Mouse (Mus musculus) C2C12 (cell line): ENCODE data around the gene Trio.

Experiments used
- CEBPB ChIP-seq: IDR thresholded peaks from one replicate; pipeline ENCODE4 v1.6.1; 2011; ENCODE audit warnings: low read depth, mild to moderate bottlenecking, control low read depth, moderate library complexity
- CTCF ChIP-seq: IDR thresholded peaks from one replicate; pipeline ENCODE4 v1.5.1; 2011; ENCODE audit not compliant: control insufficient read depth, insufficient read depth, insufficient read length
- MAX ChIP-seq: IDR thresholded peaks from one replicate; pipeline ENCODE4 v1.6.1; 2011; ENCODE audit warnings: mild to moderate bottlenecking, control low read depth
- MYOG ChIP-seq: IDR thresholded peaks from one replicate; pipeline ENCODE4 v1.6.1; 2011; ENCODE audit not compliant: control insufficient read depth, insufficient read length; ENCODE audit errors: extremely low read depth
- USF1 ChIP-seq: IDR thresholded peaks from one replicate; pipeline ENCODE4 v1.6.1; 2011; ENCODE audit warnings: low read depth, mild to moderate bottlenecking, control low read depth, moderate library complexity

DNA sequence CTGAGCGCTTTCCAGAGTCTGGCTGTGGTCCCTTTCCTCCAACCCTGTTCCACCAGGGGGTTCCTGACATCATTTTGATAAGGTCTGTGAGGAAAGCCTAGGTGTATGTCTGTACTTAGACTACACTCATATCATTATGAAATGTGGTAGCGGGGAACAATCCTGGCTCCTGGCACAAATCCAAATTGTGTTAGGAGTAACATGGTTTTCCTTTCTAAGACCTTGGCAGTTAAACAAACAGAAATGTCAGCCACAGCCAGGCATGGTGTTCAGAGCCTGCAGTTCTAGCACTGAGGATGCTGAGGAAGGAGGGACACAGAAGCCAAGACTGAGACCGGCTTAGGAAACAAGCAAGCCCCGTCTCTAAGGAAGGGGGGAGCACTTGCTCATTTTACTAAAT, 119.2 kb downstream of the Trio start:
- no peak for TF ChIP-seq USF1
- no peak for TF ChIP-seq CEBPB
- TF ChIP-seq MYOG, result no peak
- TF ChIP-seq CTCF, result no peak
- no peak for TF ChIP-seq MAX
